Mouse (Mus musculus) right cerebral cortex, postnatal 36 days (tissue): ENCODE data around the gene Ctu2.

Experiments
- DNase-seq, 2 experiments: peaks; one replicate each; pipeline ENCODE4 v3.0.0; 2022; ENCODE audit warnings: low spot score in 2 of 2, mixed read lengths in 1 of 2

Ctu2 gene

GRCm38 (mm10) chr8:122445203-122445602, 30.7 kb upstream of the Ctu2 start:
- no peak for DNase-seq

DNA sequence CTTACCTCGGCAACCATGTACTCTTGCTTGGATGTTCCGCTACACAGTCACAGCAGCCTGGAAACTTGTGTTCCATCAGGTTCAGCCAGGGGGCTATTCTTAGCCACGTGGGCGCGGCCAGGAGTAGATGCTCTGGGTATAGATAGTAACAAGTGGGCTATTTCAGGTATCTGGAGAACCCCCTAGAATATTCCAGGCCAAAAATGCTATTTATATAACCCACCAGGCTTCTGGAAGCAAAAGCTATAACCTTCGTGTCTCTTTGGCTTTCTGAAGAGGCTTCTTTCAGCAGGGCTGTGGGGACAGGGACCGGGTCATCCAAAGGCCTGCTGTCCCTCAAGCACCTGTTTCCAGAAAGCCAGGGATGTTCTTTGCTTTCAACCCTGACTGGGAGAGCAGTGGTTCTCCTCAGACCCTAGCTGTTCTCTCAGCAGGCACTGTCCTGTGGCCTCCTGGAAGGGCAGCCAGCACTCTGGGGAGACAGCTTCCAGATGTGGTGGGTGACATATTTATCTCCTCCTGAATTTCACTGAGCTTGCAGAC, 24.7 kb upstream of the Ctu2 start:
- DNase-seq, result no peak

DNA sequence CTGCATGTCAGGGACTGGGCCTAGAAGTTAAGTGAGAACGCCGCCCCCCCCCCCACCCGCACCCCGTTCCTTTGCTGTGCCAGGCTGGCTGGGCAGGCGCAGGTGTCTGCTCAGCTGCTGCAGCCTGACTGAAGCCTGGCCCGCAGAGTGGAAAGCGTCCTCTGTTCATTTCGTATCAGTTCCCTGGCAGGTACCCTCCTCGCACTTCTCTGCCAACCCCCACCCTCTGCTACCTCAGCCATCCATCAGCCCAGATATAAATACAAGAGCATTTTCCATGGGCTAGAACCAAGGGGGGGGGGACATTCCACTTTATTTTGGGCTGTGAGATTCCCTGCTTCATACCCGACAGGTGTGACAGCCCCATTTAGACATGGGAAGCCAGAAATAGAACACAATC, 23.8 kb upstream of the Ctu2 start:
- no peak for DNase-seq

DNA sequence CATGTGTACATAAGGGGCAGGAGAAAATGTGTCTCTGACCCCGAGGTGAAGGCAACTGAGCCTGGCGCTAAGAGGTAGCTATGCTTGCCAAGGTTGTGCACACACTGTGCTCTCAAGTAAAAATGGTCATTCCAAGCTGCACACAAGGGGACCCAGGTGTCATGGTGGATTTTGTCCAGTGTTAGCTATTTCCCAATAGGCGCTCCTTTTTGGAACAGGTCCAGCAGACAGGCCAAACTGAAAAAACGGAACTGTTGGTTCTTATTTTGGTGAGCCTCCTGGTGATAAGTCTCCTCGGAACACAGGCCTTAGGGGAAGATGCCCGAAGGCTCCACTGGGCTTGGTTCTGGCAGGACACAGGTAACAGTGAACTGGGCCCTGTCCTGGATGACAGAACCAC, 21.5 kb upstream of the Ctu2 start:
- no peak for DNase-seq

DNA sequence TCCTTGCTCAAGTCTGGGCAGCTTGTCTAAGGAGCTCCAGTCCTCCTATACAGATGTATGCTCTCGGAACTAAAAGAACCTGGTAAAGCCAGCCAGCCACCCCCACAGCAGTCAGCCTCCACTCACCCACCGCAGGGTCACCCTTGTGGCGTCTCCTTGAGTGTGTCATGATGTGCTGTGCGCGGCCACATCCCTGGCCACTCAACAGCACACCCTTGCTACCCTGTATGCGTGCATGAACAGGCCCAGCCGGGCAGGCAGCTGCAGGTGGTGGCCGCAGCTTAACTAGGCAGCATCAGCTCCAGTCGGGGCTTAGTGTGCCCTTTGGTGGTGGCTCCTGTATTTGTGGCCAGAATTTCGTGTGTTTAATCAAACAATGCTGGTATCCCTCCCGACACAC, 18.8 kb upstream of the Ctu2 start:
- DNase-seq, result no peak

- no peak for DNase-seq
Measured at GRCm38 (mm10) chr8:122459218-122459900, 16.6 kb upstream of the Ctu2 start.

GRCm38 (mm10) chr8:122459990-122460389, 16.0 kb upstream of the Ctu2 start:
- no peak for DNase-seq

DNA sequence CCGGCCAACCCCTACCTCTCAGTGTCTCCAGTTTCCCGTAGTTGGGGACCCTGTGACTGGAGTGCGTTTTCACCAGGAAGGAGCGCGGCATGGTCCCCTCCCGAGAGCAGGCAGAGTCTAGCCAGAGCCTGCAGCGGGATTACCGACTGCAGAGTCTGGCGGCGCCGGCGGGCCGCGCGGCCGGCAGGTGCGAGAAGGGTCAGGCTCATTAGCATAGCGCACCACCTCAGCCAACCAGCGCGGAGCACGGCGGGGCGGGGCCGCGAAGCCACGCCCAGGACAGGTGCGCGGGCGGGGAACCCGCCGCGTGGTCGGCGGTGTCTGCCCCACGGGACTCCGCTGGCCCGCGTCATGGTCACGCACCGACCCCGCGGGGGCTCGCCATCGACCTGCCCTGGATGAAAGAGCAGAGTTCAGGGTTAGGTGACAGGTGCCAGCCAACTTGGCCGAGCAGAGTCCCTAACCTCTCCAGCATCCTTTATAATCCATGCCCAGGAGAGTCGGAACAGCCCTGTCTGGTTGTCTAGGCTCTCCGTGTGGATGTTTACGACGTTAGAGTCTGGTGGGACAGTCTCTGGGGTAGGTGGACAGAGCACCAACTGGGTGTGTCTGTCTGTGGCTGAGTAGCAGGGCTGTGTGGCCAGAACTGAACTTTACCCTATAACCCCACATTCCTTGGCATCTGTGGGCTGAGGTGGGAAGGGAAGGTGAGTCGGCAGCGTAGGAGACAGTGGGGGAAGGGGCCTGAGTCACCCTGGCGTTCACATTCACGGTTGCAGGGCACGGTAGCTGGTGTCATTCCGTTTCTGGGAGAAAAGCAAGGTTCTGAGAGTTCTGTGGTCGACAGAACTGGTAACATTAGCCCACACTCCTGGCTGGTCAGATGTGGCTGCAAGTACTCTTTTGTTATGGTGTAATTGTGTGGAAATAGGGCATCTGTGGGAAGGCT, 15.1 kb upstream of the Ctu2 start, which contains the start of gene Snai3:
TSS of gene Snai3 (minus strand) at position 210 of the 949 bp plus-strand sequence.
- DNase-seq, result no peak

GRCm38 (mm10) chr8:122461473-122462148, 14.3 kb upstream of the Ctu2 start:
- peak; percentile 77 to 90 for DNase-seq

- DNase-seq, result no peak
Measured at GRCm38 (mm10) chr8:122462510-122462909, 13.4 kb upstream of the Ctu2 start.

DNA sequence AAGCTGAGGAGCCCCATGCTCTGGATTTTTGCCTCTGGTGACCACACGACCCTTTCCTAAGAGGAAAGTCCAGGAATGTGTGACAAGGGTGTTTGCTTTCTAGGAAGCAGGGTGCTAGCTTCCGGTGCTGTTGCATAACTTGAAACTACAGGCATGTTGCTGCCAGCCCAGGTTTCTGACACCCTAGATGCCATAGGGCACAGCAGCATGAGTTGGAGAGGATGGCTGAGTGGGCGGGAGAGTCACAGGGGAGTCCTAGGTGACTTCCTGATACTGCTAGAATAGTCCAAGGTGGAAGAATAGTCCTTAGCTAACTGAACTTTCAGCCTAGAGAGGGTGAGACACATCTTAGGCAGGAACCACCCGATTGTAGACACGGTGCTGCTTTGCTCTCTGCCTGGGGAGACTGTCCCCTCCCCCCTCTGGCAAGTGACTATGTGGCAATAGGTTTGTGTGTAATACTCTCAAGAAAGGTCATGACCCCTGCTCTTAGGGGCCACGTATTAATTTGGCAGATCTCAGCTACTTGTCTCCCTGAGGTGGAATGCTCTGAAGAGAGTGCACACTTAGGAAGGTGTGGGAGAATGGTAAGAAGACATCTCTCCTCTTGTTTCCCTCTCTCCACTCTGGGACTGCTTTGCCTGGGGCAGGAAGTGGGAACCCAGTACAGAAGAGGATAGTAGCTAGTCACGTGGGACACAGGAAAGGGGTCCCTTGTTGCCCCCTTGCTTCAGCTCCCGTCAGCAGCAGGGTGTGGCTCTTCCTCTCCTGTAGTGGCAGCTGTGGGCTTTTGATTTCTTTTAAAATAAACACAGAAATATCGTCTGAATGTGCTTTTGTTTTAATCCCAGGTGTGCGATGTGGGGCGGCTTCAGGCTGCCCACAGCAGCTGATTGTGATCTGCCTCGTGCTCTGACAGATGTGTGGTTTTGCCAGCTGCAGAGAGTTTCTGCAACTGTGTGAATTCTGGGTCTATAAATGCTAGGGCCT, 12.0 kb upstream of the Ctu2 start:
- no peak for DNase-seq

DNA sequence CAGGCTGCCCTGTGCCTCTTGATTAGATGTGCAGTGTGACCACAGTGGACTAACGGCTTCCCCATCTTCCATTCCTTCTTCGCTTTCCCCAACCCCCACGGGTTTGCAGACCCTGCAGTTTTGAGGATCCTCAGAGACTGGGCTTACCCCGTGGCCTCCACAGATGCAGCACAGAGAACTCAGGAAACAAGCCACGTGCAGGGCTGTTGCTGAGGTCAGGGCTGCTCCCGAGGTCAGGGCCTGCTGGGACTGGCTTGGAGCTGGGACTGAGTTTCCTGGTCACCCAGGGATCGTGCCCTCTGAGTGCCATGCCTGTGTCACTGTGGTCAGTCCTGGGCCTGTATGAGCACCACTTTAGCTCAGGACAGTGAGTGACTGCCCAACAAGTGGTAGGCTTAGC, 11.0 kb upstream of the Ctu2 start:
- no peak for DNase-seq

GRCm38 (mm10) chr8:122467816-122468215, 8.1 kb upstream of the Ctu2 start:
- no peak for DNase-seq

DNA sequence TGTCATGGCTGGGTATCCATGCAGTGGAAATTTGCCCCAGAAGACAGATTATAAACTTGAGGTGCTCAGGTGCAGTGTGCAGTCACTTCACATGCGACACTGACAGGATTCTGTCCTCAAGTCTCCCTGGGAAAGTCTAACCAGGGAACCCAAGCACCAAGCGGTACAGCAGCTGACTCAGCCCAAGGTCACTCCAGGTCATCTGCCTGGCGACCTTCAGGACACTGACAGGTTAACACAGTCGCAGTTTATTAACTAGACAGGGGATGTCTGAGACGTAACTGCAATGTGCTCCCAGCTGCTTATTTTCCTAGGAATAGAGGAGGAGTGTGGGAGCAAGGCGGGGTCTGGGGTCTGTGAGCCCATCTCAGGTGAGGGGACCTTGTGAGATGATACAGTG, 6.5 kb upstream of the Ctu2 start:
- no peak for DNase-seq

DNA sequence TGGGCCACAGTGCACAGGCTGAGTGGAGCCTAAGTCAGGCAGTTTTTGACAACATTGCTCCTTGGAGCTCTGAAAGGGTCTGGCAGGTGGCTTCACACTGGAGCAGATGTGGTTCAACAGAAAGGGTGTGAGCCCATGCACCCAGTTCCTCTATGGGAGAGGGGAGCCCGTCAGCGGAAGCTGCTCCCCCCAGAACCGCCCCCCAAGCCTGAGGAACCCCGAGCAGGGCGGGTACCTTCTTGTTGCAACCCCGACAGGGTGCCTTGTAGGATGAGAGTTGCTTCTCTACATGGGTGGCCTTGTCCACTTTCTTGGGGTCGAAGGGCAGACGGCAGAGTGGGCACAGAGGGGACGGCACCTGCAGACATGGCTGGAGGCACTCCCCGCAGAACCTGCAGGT, 6.0 kb upstream of the Ctu2 start:
- DNase-seq, result no peak

DNA sequence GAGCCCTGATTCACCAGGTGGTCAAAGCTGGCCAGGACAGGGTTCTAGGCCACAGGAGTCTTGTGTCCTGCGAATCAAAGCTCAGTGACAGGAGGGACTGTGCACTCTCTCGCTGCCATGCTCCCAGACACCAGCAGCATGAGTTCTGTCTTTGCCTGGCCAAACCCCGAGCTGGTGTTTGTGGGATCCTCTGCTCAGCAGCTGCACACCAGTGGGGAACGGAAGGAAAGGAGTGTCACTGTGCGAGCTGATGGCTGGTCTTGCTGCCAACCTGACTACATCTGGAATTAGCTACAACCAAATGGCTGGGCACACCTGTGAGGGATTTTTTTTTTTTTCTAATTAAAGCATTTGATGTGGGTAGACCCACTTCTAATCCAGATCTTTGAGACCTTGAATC, 5.3 kb upstream of the Ctu2 start:
- DNase-seq, result no peak

DNA sequence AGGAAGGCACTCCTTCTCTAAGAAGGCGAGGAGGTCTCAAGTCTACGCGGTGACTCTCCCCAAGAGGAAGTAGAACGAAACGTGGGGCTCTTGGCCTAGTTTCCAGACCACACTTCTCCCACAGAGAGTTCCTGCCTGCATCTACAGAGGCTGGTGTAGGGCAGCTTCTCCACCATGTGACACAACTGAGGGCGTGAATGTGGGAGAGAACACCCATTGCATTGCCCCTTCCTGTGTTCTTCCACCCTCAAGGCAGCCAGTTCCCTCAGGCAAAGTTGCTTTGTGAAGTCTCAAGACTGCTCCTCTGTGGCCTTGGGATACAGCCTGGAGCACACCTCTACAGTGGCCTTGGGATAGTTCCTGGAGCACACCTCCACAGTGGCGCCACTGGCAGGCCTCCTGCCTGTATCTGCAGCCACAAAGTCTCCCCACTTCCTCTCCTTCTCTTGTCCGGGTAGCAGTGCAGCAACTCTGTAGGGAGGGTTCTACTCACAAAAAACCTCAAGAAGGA, 2.0 kb upstream of the Ctu2 start:
- DNase-seq, result peak in 1 of 2 experiments; percentile 39

- peak in 1 of 2 experiments; percentile 49 for DNase-seq
Measured at GRCm38 (mm10) chr8:122474951-122475560, 887 bp upstream of the Ctu2 start.

- DNase-seq, result no peak
Measured at GRCm38 (mm10) chr8:122482448-122482847, 6.5 kb downstream of the Ctu2 start.

GRCm38 (mm10) chr8:122483877-122484276, 7.9 kb downstream of the Ctu2 start:
- DNase-seq, result no peak
